Mouse (Mus musculus): ENCODE results near the gene Slc37a1. TPM values are rescaled to one million over a fixed set of nuclear protein-coding genes. Genes with fewer than 3 reads are reported as not detected.

Slc37a1 gene
- polyA plus RNA-seq, 1 experiment from 2014 or later, result 3.3 TPM

DNA sequence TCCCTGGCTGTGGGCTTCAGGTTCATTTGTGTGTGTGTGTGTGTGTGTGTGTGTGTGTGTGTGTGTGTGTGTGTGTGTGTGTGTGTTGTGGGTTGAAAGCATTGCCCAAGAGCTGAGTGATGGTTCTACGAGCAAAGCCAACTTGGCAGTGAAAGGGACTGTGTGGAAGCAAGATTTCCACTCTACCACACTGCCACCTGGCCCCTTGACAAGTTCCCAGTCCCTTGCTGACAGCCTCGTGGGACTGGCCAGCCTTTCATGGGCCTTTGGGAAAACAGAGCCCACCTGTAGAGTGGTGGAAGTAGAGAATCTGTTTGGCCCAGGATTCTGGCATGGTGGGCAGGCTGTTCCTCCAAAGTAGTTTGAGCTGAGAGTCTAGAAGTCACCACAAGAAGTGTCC is 107.2 kb downstream of the Slc37a1 start:
- no peak for ATAC-seq (ENCODE audit: low FRiP score, low TSS enrichment)
- H3K36me3 ChIP-seq (ENCODE audit: control insufficient read depth, insufficient read depth, low read length), result no peaks in the 10 kb centered on the region
- no peaks in the 10 kb centered on the region for H3K9me3 ChIP-seq (ENCODE audit: control insufficient read depth, low read length)
- WGBS, result 81% methylated on average over 2 of the region's 2 CpGs
- H3K4me3 ChIP-seq (ENCODE audit: low read length), result no peak overlapping the region
- H3K4me2 ChIP-seq (replicated peaks; ENCODE audit: low read depth, low read length), result no peak overlapping the region
- H3K27me3 ChIP-seq (ENCODE audit: control insufficient read depth, insufficient read depth, low read length), result no peaks in the 10 kb centered on the region
- H3K27ac ChIP-seq (ENCODE audit: low read depth, low read length), result no peak overlapping the region
- peaks cover 13% of the 10 kb centered on the region; the same call in 1 of the 2 replicates for H3K4me1 ChIP-seq (ENCODE audit: control insufficient read depth, insufficient read depth, low read length)
- no peak overlapping the region for H3K9ac ChIP-seq (ENCODE audit: low read depth, low read length)

DNA sequence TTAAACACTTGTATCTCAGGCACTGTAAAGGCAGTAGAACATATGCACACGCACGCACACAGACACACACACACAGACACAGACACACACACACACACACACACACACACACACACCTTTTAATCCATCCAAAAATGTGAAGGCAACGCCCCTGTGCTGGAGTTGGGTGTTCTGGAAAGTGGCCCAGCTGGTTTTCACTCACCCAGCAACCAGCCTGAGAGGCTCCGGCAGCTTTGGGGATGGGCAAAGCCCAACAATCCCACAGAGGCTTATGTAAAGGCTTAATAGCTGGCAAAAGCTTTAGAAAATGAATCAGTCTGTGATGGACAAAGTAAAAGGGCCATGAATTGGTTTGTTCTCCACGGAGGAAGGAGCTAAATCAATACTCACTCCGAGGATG is 113.7 kb downstream of the Slc37a1 start:
- no peaks in the 10 kb centered on the region for H3K27me3 ChIP-seq (ENCODE audit: control insufficient read depth, insufficient read depth, low read length)
- no peak overlapping the region for H3K9ac ChIP-seq (ENCODE audit: low read depth, low read length)
- WGBS, result 84% methylated on average over 6 of the region's 6 CpGs
- ATAC-seq (ENCODE audit: low FRiP score, low TSS enrichment), result no peak
- no peak overlapping the region for H3K4me2 ChIP-seq (replicated peaks; ENCODE audit: low read depth, low read length)
- H3K9me3 ChIP-seq (ENCODE audit: control insufficient read depth, low read length), result no peaks in the 10 kb centered on the region
- H3K4me1 ChIP-seq (ENCODE audit: control insufficient read depth, insufficient read depth, low read length), result peaks cover 9% of the 10 kb centered on the region
- H3K27ac ChIP-seq (ENCODE audit: low read depth, low read length), result no peak overlapping the region
- H3K36me3 ChIP-seq (ENCODE audit: control insufficient read depth, insufficient read depth, low read length), result no peaks in the 10 kb centered on the region
- no peak overlapping the region for H3K4me3 ChIP-seq (ENCODE audit: low read length)

Other genes with a start within 250 kb of the Slc37a1 start
- 4.0 and 5.4 TPM in 2 replicates for gene Abcg1, start 229.1 kb upstream of the Slc37a1 start, polyA plus RNA-seq (2014; fragmentation: Nextera tagmentation; extraction: Ambion mirVana)
- not detected in 2 replicates for gene Tff3, start 157.1 kb upstream of the Slc37a1 start, polyA plus RNA-seq (2014; fragmentation: Nextera tagmentation; extraction: Ambion mirVana)
- 0.61 and 1.2 TPM in 2 replicates for gene Tff2, start 142.5 kb upstream of the Slc37a1 start, polyA plus RNA-seq (2014; fragmentation: Nextera tagmentation; extraction: Ambion mirVana)
- gene Tff1, start 121.5 kb upstream of the Slc37a1 start, polyA plus RNA-seq (2014; fragmentation: Nextera tagmentation; extraction: Ambion mirVana), result not detected in 2 replicates
- not detected in 2 replicates for gene Tmprss3, start 87.8 kb upstream of the Slc37a1 start, polyA plus RNA-seq (2014; fragmentation: Nextera tagmentation; extraction: Ambion mirVana)
- gene Ubash3a, start 78.9 kb upstream of the Slc37a1 start, polyA plus RNA-seq (2014; fragmentation: Nextera tagmentation; extraction: Ambion mirVana), result 0.14 and 0.40 TPM in 2 replicates
- gene Rsph1, start 9.4 kb upstream of the Slc37a1 start, polyA plus RNA-seq (2014; fragmentation: Nextera tagmentation; extraction: Ambion mirVana), result 1.2 and 1.6 TPM in 2 replicates
- gene Pde9a, start 99.4 kb downstream of the Slc37a1 start, polyA plus RNA-seq (2014; fragmentation: Nextera tagmentation; extraction: Ambion mirVana), result 30.8 and 37.6 TPM in 2 replicates
- 40.6 and 45.7 TPM in 2 replicates for gene Wdr4, start 233.2 kb downstream of the Slc37a1 start, polyA plus RNA-seq (2014; fragmentation: Nextera tagmentation; extraction: Ambion mirVana)
- 231 and 270 TPM in 2 replicates for gene Ndufv3, start 233.3 kb downstream of the Slc37a1 start, polyA plus RNA-seq (2014; fragmentation: Nextera tagmentation; extraction: Ambion mirVana)

All from kidney, embryonic 14.5 days (tissue).